In genomic region chr6:34447961-34448360, GRCm38 (mm10) we compare ENCODE assay signal across 8 mouse cellular contexts. TPM values are rescaled to one million over a fixed set of nuclear protein-coding genes. Genes with fewer than 3 reads are reported as not detected.
DNase-seq lines count a peak whose midpoint lies in the region; ATAC-seq and TF ChIP-seq lines count a peak whose summit lies in the region.

No protein-coding gene starts in this region.

- TF ChIP-seq CTCF in MEL (IDR thresholded peaks at IDR 0.05 in 2 of 3, conservative IDR thresholded peaks at IDR 0.05 in 1 of 3; ENCODE audit: control insufficient read depth in 1 of 3, insufficient read depth in 1 of 3, low read depth in 2 of 3, low read length in 3 of 3, poor library complexity in 1 of 3, severe bottlenecking in 1 of 3): peak; percentile 72 to 86 (median 74)
- peak; percentile 81 for TF ChIP-seq CTCF in liver, embryonic 14.5 days (IDR thresholded peaks at IDR 0.05; ENCODE audit: low read depth)

- no peak overlapping the region for H3K9ac ChIP-seq in MEL (ENCODE audit: control insufficient read depth, low read depth, low read length, poor library complexity, severe bottlenecking)
- H3K9ac ChIP-seq in liver, embryonic 14.5 days (replicated peaks): no peak overlapping the region

- H3K9me3 ChIP-seq in MEL (replicated peaks; ENCODE audit: insufficient read depth, low read length): no peaks in the 10 kb centered on the region
- no peaks in the 10 kb centered on the region for H3K9me3 ChIP-seq in liver, embryonic 14.5 days (ENCODE audit: control insufficient read depth, low read length)

- no peak overlapping the region for H3K4me3 ChIP-seq in MEL (ENCODE audit: control insufficient read depth in 1 of 2, insufficient read depth in 1 of 2, low read depth in 2 of 2, low read length in 2 of 2)
- H3K4me3 ChIP-seq in liver, embryonic 14.5 days (ENCODE audit: insufficient read depth in 1 of 2, low read depth in 2 of 2, low read length in 2 of 2): no peak overlapping the region

- TF ChIP-seq RAD21 in MEL (IDR thresholded peaks at IDR 0.05; ENCODE audit: low read depth, low read length): peak; percentile 88

- no peak for TF ChIP-seq EP300 in MEL (IDR thresholded peaks at IDR 0.05; ENCODE audit: low read depth in 1 of 2, low read length in 2 of 2)
- TF ChIP-seq EP300 in liver, embryonic 14.5 days (IDR thresholded peaks at IDR 0.05; ENCODE audit: low read depth): no peak

- WGBS in liver, embryonic 14.5 days (ENCODE audit: insufficient replicate concordance): 9% methylated on average over 2 of the region's 2 CpGs

- no peak for TF ChIP-seq POLR2A in MEL (IDR thresholded peaks at IDR 0.05; ENCODE audit: control insufficient read depth in 1 of 2, insufficient read depth in 1 of 2, low read depth in 1 of 2, low read length in 2 of 2, poor library complexity in 1 of 2)

- no peak for ATAC-seq in liver, embryonic 14.5 days (ENCODE audit: insufficient read depth)

- H3K79me2 ChIP-seq in MEL (ENCODE audit: control insufficient read depth, insufficient read depth, low read length, poor library complexity): no peaks in the 10 kb centered on the region

- H3K4me2 ChIP-seq in liver, embryonic 14.5 days (ENCODE audit: low read depth): no peak overlapping the region

- DNase-seq in 416B (ENCODE audit: low read depth) (peak; percentile 85), MEL (ENCODE audit: low read depth, low spot score) (peak; percentile 81)
- DNase-seq in cerebellum, adult 18-20 months: peak; percentile 71 to 72
- DNase-seq in gastrocnemius, adult 18-20 months (ENCODE audit: low spot score): peak; percentile 71
- peak; percentile 88 for DNase-seq in kidney, postnatal 10 days
- peak; percentile 44 to 58 (median 49) for DNase-seq in liver, embryonic 14.5 days (ENCODE audit: low read depth in 3 of 3, low spot score in 3 of 3)
- DNase-seq in retina, postnatal 7 days (ENCODE audit: low read depth, low spot score): peak; percentile 45
- DNase-seq in urinary bladder, postnatal 25 days (ENCODE audit: low spot score): peak; percentile 76

- H3K27ac ChIP-seq in MEL (ENCODE audit: control insufficient read depth, low read depth, low read length): no peak overlapping the region
- H3K27ac ChIP-seq in liver, embryonic 14.5 days: no peak overlapping the region

- H3K36me3 ChIP-seq in MEL (ENCODE audit: control insufficient read depth in 1 of 2, insufficient read depth in 2 of 2, low read length in 2 of 2): no peaks in the 10 kb centered on the region
- H3K36me3 ChIP-seq in liver, embryonic 14.5 days (replicated peaks; ENCODE audit: control insufficient read depth, insufficient read depth, low read depth): no peaks in the 10 kb centered on the region

- peaks cover 6 to 24% of the 10 kb centered on the region in 2 experiments for H3K27me3 ChIP-seq in MEL (ENCODE audit: control insufficient read depth in 1 of 2, insufficient read depth in 2 of 2, low read length in 2 of 2)
- no peaks in the 10 kb centered on the region for H3K27me3 ChIP-seq in liver, embryonic 14.5 days (ENCODE audit: control insufficient read depth, insufficient read depth, low read length)

- no peaks in the 10 kb centered on the region for H3K4me1 ChIP-seq in MEL (ENCODE audit: control insufficient read depth in 1 of 2, insufficient read depth in 2 of 2, low read length in 2 of 2)
- no peaks in the 10 kb centered on the region for H3K4me1 ChIP-seq in liver, embryonic 14.5 days (replicated peaks; ENCODE audit: control insufficient read depth in 2 of 2, insufficient read depth in 2 of 2, low read length in 1 of 2)

TF ChIP-seq in MEL, 35 proteins besides CTCF, POLR2A, EP300 and RAD21:
- TF ChIP-seq ZC3H11A (IDR thresholded peaks at IDR 0.05; ENCODE audit: low read depth, low read length) (peak; percentile 53), ZKSCAN1 (IDR thresholded peaks at IDR 0.05; ENCODE audit: low read depth, low read length) (no peak), SMC3 (IDR thresholded peaks at IDR 0.05; ENCODE audit: low read depth, low read length) (peak; percentile 75), GATA1 (IDR thresholded peaks at IDR 0.05; ENCODE audit: low read depth, low read length) (peak; percentile 18; the same call in 1 of the 2 replicates), BHLHE40 (IDR thresholded peaks at IDR 0.05; ENCODE audit: borderline replicate concordance, low read depth, low read length) (0 out of 2 replicates have a peak, but pooled peaks have one; percentile 11), CHD2 (IDR thresholded peaks at IDR 0.05; ENCODE audit: low read length) (no peak), NRF1 (IDR thresholded peaks at IDR 0.05; ENCODE audit: insufficient read depth, low read depth, low read length, poor library complexity, severe bottlenecking) (no peak), USF1 (IDR thresholded peaks at IDR 0.05; ENCODE audit: low read depth, low read length) (no peak), ETS1 (IDR thresholded peaks at IDR 0.05; ENCODE audit: low read depth, low read length) (no peak), CHD1 (IDR thresholded peaks at IDR 0.05; ENCODE audit: low read depth, low read length) (no peak), RCOR1 (IDR thresholded peaks at IDR 0.05; ENCODE audit: low read depth, low read length) (no peak), ZNF384 (IDR thresholded peaks at IDR 0.05; ENCODE audit: low read depth, low read length) (no peak)
TF ChIP-seq in MEL: peak in this region for 4.

RNA-seq across cellular contexts. Expression of gene Bpgm, which starts 28.0 kb away (rescaled TPM):
- 10.6 and 11.1 TPM in 2 replicates for total RNA-seq in MEL (2012; rRNA removed)
- polyA plus RNA-seq in MEL (2012; ENCODE audit: insufficient read depth in 1 of 2, insufficient read length in 2 of 2, low read depth in 1 of 2, low replicate concordance in 2 of 2, missing spikeins in 1 of 2): 10 to 100 TPM in 1 of 2 experiments, not detected in 1; 14.1 TPM
- 100 to 1,000 TPM in 1 of 2 experiments, 10 to 100 TPM in 1; 97.7 to 105 TPM for total RNA-seq in gastrocnemius, adult 18-20 months (2021)
- 84.9 and 140 TPM in 2 replicates for polyA plus RNA-seq in liver, embryonic 14.5 days (2012; rRNA removed)
- polyA plus RNA-seq in liver, embryonic 14.5 days (2014; fragmentation: Nextera tagmentation; extraction: Ambion mirVana): 136 and 143 TPM in 2 replicates

RNA-seq across cellular contexts. Expression of gene Akr1b7, which starts 35.8 kb away (rescaled TPM):
- total RNA-seq in MEL (2012; rRNA removed): not detected in 2 replicates
- not detected for polyA plus RNA-seq in MEL (2012; ENCODE audit: insufficient read depth in 1 of 2, insufficient read length in 2 of 2, low read depth in 1 of 2, low replicate concordance in 2 of 2, missing spikeins in 1 of 2)
- total RNA-seq in gastrocnemius, adult 18-20 months (2021): not detected
- polyA plus RNA-seq in liver, embryonic 14.5 days (2012; rRNA removed): 1.7 and 2.4 TPM in 2 replicates
- 5.1 and 5.4 TPM in 2 replicates for polyA plus RNA-seq in liver, embryonic 14.5 days (2014; fragmentation: Nextera tagmentation; extraction: Ambion mirVana)
